14 mouse cellular contexts compared by ENCODE assay signal in the genomic region with DNA sequence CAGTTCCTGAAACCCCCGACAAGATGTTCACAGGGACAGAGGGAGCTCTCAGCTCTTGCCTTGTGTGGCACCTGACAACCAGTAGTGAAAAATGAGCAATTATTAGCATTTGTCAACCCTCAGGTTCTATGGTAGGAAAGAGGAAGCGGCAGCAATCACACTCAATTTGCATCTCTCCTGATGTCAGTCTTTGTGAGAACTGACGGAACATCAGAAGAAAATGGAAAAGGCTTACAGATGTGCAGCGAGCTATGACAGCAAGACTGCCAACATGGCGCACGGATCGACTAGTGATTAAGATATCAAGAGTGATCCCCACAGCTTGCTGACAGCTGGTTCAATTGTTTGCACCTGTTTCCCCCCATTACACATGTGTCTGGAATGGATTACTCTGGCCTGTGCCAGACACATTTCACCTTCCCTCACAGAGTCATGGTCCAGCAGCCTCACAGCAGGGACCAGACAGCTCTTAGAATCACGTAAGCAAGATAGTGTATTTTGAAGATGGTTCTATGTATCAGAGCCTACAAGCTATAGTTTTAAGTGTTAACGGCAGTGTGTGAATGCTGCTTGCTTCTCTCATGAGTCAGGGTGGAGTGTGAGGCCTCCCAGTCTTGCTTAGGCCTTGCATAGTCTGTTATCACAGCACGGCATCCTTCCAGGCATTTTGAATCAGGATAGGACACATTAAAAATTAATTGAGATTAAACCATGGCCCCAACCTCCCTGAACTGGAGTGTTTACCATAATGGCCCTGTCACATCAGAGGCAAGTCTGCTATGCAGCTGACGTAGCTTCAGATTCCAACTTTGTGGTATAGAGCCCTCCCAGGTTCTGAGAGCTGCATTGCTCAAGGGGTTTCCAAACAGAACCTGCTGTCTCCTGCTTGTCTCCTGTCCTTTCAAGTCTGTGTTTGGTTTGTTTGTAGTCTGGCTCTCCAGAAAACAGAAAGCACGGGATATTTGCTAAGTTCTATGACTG.
DNase-seq lines count a peak whose midpoint lies in the region; ATAC-seq lines count a peak whose summit lies in the region.
"Had no signal": no experiment of that assay in that cellular context is flagged by ENCODE, and none has a peak within 500 bp of the region (broad histone marks: within the 10 kb centered on the region; RNA-seq: fewer than 3 reads in every experiment).

No protein-coding gene starts in this region.

- no peaks in the 10 kb centered on the region for H3K4me1 ChIP-seq in forebrain, embryonic 14.5 days (ENCODE audit: control insufficient read depth, insufficient read depth, low read length)
- H3K4me1 ChIP-seq in forebrain, embryonic 10.5 days, result peaks cover 17% of the 10 kb centered on the region; the same call in 1 of the 2 replicates
- peaks cover 10% of the 10 kb centered on the region for H3K4me1 ChIP-seq in hindbrain, embryonic 12.5 days
- peaks cover 31% of the 10 kb centered on the region for H3K4me1 ChIP-seq in midbrain, embryonic 10.5 days
- H3K4me1 ChIP-seq in neural tube, embryonic 13.5 days (replicated peaks), result peaks cover 17% of the 10 kb centered on the region

- no peak overlapping the region for H3K4me2 ChIP-seq in forebrain, embryonic 14.5 days (ENCODE audit: low read length)
- no peak overlapping the region for H3K4me2 ChIP-seq in hindbrain, embryonic 12.5 days (replicated peaks)
- H3K4me2 ChIP-seq in neural tube, embryonic 13.5 days, result no peak overlapping the region

- no peak overlapping the region for H3K4me3 ChIP-seq in forebrain, embryonic 14.5 days (ENCODE audit: low read depth, low read length)
- no peak overlapping the region for H3K4me3 ChIP-seq in forebrain, embryonic 10.5 days
- H3K4me3 ChIP-seq in hindbrain, embryonic 12.5 days, result no peak overlapping the region
- H3K4me3 ChIP-seq in midbrain, embryonic 10.5 days, result no peak overlapping the region
- no peak overlapping the region for H3K4me3 ChIP-seq in neural tube, embryonic 13.5 days
- H3K4me3 ChIP-seq: erythroblast, embryonic 14.5 days had no signal

- no peaks in the 10 kb centered on the region for H3K27me3 ChIP-seq in forebrain, embryonic 14.5 days (replicated peaks; ENCODE audit: control insufficient read depth, insufficient read depth, low read length)
- H3K27me3 ChIP-seq in forebrain, embryonic 10.5 days (ENCODE audit: poor library complexity, severe bottlenecking), result no peaks in the 10 kb centered on the region
- H3K27me3 ChIP-seq in hindbrain, embryonic 12.5 days, result no peaks in the 10 kb centered on the region
- peaks cover 39% of the 10 kb centered on the region for H3K27me3 ChIP-seq in midbrain, embryonic 10.5 days (ENCODE audit: low read depth, poor library complexity, severe bottlenecking)
- H3K27me3 ChIP-seq in neural tube, embryonic 13.5 days, result no peaks in the 10 kb centered on the region

- H3K36me3 ChIP-seq in forebrain, embryonic 14.5 days (ENCODE audit: control insufficient read depth, insufficient read depth, low read length), result no peaks in the 10 kb centered on the region
- H3K36me3 ChIP-seq in forebrain, embryonic 10.5 days (replicated peaks), result no peaks in the 10 kb centered on the region
- no peaks in the 10 kb centered on the region for H3K36me3 ChIP-seq in hindbrain, embryonic 12.5 days
- no peaks in the 10 kb centered on the region for H3K36me3 ChIP-seq in midbrain, embryonic 10.5 days
- H3K36me3 ChIP-seq in neural tube, embryonic 13.5 days, result no peaks in the 10 kb centered on the region

- H3K9ac ChIP-seq in forebrain, embryonic 14.5 days (ENCODE audit: low read length), result no peak overlapping the region
- no peak overlapping the region for H3K9ac ChIP-seq in hindbrain, embryonic 12.5 days
- no peak overlapping the region for H3K9ac ChIP-seq in neural tube, embryonic 13.5 days
- H3K9ac ChIP-seq: liver, postnatal 0 days had no signal

- no peak overlapping the region for H3K27ac ChIP-seq in forebrain, embryonic 14.5 days (ENCODE audit: low read depth, low read length)
- H3K27ac ChIP-seq in forebrain, embryonic 10.5 days, result no peak overlapping the region
- H3K27ac ChIP-seq in hindbrain, embryonic 12.5 days, result no peak overlapping the region; the same call in 1 of the 2 replicates
- no peak overlapping the region for H3K27ac ChIP-seq in midbrain, embryonic 10.5 days (replicated peaks)
- H3K27ac ChIP-seq in neural tube, embryonic 13.5 days (replicated peaks), result peak overlapping the region; percentile 42; the same call in 1 of the 2 replicates

- 81% methylated on average over 12 of the region's 12 CpGs for WGBS in forebrain, embryonic 14.5 days
- WGBS in forebrain, embryonic 10.5 days, result 78% methylated on average over 12 of the region's 12 CpGs
- 52% methylated on average over 12 of the region's 12 CpGs for WGBS in hindbrain, embryonic 12.5 days
- 58% methylated on average over 12 of the region's 12 CpGs for WGBS in midbrain, embryonic 10.5 days
- WGBS in neural tube, embryonic 13.5 days, result 66% methylated on average over 12 of the region's 12 CpGs

- DNase-seq in forebrain, embryonic 14.5 days (ENCODE audit: low spot score), result peak; percentile 22
- no peak for DNase-seq in forebrain, embryonic 10.5 days (ENCODE audit: extremely low spot score, low spot score)
- peak; percentile 27 for DNase-seq in midbrain, embryonic 10.5 days (ENCODE audit: low spot score)
- no peak for DNase-seq in ovary, postnatal 10 days (ENCODE audit: low spot score)
- no peak for DNase-seq in layer of hippocampus, adult 9-10 months (ENCODE audit: low spot score)
- DNase-seq in kidney, adult 18-20 months, result no peak
- DNase-seq: cerebellum, adult 9-11 months; gastrocnemius, postnatal 36 days; liver, postnatal 0 days; thymus, adult 2 months had no signal

- no peaks in the 10 kb centered on the region for H3K9me3 ChIP-seq in forebrain, embryonic 14.5 days (replicated peaks; ENCODE audit: control insufficient read depth, low read length)
- H3K9me3 ChIP-seq in forebrain, embryonic 10.5 days, result no peaks in the 10 kb centered on the region
- H3K9me3 ChIP-seq in hindbrain, embryonic 12.5 days (replicated peaks), result no peaks in the 10 kb centered on the region
- H3K9me3 ChIP-seq in midbrain, embryonic 10.5 days (replicated peaks), result no peaks in the 10 kb centered on the region
- no peaks in the 10 kb centered on the region for H3K9me3 ChIP-seq in neural tube, embryonic 13.5 days

- peak; percentile 42; the same call in 1 of the 2 replicates for ATAC-seq in forebrain, embryonic 14.5 days
- ATAC-seq in hindbrain, embryonic 12.5 days (ENCODE audit: low FRiP score), result peak; percentile 90
- peak; percentile 82 for ATAC-seq in neural tube, embryonic 13.5 days (ENCODE audit: low read depth)
- ATAC-seq: intestine, postnatal 0 days; liver, postnatal 0 days had no signal

Comparison
In these comparisons a context has a peak if more than half of its experiments do, and no peak if none do; other contexts are left out.
1. DNase-seq: peak in forebrain, embryonic 14.5 days (single experiment) and midbrain, embryonic 10.5 days (single experiment); none in forebrain, embryonic 10.5 days (single experiment), ovary, postnatal 10 days (single experiment), layer of hippocampus, adult 9-10 months (single experiment) and kidney, adult 18-20 months (single experiment).
2. Peak in every context shown above with its lines, with median percentiles within 50 percentile points of each other: ATAC-seq.